Mouse (Mus musculus) adrenal gland, postnatal 10 days (tissue): ENCODE measurements around the gene Atp2a2. TPM values are rescaled to one million over a fixed set of nuclear protein-coding genes. Genes with fewer than 3 reads are reported as not detected.
"Not testable (repeated sequence)": the region's sequence is repeated elsewhere in the genome, so short reads cannot be mapped to it uniquely, and the experiment has no call there.

Experiments
- DNase-seq: peaks from one replicate; pipeline ENCODE4 v3.0.0; 2021; ENCODE audit warnings: mixed read lengths
- total RNA-seq, 2 experiments: library from RNA; stranded (reverse); gene quantifications; 2 replicates each; pipeline ENCODE4 v1.2.3; 2021

The Atp2a2 gene
- total RNA-seq, 2 experiments from 2014 or later, result 202 to 226 TPM

DNA sequence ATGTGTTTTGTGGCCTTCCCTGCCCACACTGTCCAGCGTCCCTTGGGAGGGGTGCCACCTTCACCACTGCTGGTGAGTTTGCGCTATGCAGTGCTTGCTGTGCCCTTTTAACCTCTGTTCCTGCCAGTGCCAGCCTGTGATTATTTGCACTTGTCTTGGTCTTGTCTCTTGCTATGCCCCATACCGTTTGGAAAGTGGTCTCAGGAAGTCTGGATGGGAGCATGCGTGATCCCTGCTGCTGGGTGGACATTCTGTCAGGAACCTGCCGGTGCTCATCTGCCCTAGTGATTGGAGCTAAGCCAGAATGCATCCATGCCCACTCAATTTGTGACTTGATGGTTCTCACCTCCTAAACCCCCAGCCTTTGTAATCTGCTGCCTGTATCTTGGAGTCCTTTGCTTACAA, 51.1 kb downstream of the Atp2a2 start:
- no peak for DNase-seq

DNA sequence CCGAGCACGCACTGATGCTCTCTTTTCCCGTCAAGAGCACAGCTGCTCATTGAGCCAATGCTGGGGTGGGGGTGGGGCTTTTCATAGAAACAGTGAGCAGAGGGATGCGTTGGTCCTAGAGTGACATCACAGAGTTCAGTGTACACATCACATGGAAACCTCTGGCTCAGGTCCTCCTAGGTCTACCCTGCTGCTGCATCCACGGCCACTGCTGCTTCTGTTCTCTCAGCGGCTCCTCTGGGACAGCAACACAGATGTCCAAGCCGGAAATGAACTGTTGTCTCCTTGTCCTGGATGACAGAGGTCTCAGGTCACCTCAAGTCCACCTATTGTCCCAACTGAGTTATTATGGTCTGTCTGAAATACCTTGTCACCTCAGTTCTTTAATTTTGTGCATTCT, 52.1 kb downstream of the Atp2a2 start:
- no peak for DNase-seq

DNA sequence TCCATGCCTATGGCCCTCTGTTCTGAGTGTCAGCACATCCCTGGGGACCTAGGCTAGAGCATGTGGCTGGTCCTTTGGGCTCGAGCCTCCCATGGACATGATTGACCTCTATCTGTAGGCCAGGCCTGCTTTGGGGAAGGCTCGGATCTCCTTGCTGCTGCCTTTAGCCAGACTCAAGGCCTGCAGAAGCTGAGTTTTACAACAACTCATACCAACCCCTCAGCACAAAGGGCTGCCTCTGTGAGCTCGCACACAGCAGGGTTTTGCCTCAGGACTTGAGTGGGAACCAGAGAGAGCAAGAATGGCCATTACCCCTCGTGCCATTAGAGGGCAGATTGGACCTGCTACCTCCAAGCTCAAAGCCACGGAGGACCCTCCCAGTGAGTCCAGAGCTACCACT, 53.2 kb downstream of the Atp2a2 start:
- DNase-seq, result no peak

DNA sequence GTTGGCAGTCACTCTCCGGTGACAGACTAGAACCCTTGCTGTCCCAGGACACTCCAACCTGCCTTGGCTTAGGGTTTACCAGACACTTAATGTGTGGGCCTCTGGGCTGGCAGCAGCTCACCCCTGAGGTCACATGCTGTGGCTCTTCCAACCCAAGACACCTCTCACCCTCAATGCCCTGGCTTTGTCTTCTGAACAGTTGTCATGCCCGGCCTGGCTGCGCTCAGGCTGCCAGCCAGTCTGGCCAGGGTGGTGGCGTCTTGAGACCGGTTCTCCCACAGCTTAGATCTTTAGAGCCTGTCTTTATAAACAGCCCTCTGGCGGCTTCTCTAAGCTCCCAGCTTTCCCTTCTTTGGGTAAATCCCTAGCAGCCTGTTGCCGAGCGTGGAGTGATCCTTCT, 54.2 kb downstream of the Atp2a2 start:
- no peak for DNase-seq

DNA sequence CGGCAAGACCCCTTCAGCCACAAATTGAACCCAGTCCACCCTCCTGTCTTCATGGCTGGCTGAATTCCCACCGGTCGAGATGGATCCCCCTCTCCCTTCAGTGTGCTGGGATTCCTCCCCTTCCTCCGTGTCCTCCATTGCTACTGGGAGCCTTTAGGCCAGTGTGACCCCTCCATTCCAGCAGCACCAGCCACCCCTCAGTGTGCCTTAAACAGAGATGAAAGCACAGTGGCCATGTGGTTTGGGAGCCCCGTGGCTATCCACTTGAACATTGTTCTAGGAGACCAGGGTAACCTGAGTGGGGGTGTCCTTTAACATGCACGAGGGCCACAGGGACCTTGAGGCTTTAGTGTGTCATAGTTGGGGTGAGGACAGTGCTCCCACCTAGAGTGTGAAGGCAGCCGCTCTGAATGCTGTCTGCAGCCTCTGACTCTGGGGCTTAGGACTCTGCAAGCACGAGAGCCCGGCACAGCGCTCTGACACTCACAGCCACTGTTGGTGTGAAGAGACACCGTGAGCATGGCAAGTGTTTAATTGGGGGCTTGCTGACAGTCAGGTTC, 56.9 kb downstream of the Atp2a2 start:
- no peak for DNase-seq

DNA sequence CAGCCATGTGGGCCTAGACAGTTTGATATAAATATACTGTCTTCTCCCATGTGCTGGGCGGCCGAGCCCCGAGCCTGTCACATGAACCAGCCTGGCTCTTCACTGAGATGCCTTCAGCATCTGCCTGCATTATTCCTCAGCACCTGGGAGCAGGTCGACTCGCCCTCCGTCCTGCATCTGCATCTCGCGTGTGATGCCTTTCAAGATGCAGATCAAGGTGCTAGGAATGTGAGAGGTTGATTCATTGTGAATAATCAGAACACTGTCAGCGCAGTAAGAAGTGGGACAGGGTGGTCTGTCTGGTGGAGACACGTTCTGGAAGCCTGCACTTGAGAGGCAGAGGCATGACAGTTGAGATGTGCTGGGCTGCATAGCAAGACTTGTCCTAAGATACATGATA, 57.5 kb downstream of the Atp2a2 start:
- DNase-seq, result no peak

DNA sequence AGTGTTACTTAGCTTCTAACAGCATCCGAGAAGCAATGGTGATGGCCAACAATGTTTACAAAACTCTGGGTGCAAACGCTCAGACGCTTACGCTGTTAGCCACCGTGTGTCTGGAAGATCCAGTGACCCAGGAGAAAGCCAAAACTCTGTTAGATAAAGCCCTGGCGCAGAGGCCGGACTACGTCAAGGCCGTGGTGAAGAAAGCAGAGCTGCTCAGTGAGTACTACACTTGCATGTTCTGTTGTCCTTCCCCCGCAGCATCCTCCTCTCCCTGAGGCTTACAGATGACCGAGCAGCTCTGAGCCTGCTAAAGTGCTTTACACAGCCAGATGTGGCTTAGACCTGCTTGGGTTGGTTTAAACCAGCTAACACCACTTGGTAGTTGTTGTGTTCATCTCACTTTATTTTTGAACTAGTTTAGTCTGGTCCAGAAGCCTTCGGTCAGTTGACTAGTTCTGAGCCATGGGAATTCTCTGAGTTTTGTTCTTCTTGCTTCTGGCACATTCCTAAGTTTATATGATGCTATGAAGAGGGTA, 61.9 kb downstream of the Atp2a2 start:
- no peak for DNase-seq

DNA sequence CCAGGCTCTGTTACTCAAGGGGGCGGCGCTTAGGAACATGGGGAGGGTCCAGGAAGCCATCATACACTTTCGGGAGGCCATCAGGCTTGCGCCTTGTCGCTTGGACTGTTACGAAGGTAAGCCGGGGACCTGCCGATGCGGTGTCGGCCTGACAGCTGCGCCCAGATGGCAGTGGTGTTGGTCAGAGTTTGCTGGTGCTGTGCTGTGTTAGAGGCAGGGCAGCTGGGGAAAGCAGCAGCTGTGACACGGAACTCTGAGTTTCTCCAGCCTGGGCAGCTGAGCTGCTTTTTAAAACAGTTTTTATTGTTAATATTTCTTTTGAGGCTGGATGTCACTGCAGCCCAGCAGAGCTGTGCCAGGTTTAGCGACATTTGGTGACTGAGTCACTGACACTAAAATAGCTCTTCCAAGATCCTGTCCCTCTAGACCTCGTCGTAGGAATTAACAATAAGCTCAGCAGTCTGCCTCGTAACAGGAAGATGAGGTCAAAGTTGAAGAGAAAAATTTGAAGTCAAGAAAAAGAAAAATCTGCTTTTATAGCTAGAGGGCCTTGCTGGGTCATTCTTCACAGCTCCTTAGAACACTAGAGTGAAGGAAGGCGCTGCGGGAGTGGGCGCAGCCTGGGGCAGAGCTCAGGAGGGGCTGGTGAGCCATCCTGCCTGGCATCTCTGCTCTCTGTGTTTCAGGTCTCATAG, 62.5 kb downstream of the Atp2a2 start:
- DNase-seq, result no peak

DNA sequence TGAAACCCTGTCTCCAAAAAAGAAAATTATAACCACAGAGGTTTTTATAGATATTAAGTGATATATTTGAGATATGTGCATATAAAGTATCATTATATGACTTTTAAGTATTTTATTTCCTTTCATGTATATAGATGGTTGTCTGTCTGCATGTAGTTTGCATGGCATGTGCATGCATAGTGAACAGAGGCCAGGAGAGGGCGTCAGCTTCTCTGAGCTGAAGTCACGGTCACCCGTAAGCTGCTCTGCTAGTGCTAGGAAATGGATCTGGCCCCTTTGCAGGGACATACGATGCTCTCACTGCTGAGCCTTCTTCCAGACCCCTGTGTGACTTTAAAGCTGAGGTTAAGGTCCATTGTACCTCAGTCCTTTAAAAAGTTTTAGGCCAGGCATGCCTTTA, 67.5 kb downstream of the Atp2a2 start:
- DNase-seq, result no peak

DNA sequence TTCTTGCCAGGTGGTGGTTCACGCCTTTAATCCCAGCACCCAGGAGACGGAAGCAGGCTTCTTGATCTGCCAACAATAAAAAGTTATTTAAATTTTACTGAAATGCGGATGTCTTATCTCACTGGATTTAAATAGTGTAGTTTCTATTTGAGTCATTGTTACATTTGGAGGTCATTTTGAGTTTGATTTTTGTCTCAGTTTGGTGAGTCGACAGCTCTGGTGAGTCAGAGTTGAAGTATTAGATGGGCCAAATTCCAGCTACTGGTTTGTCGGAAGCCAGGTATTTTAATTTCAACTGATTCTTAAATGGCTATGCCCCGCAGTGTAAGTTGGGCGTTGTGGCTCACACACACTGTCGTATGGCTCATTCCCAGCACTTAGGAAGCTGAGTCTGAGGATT, 70.8 kb downstream of the Atp2a2 start:
- no peak for DNase-seq

DNA sequence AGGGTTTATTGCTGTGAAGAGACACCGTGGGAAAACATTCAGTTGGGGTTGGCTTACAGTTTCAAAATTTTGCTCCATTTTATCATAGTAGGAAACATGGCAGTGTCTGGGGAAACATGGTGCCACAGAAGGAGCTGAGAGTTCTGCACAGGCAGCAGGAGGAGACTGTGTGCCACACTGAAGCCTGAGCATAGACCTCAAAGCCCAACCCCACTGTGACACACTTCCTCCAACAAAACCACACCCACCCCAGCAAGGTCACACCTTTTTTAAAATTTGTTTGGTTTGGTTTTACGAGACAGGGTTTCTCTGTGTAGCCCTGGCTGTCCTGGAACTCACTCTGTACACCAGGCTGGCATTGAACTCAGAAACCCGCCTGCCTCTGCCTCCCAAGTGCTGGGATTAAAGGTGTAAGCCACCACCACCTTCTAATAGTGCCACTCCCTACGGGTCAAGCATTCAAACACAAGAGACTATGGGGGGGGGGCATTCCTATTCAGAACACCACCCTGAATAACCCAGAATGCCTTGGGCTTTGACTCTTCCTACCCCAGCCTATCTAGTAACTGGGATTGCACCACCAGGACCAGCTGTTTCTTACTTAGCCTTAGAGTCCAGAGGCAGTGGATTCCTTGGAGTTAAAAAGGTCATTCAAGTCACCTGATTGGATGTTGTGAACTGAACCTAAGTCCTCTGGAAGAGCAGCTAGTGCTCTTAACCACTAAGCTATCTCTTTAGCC, 71.8 kb downstream of the Atp2a2 start:
- DNase-seq, result no peak

DNA sequence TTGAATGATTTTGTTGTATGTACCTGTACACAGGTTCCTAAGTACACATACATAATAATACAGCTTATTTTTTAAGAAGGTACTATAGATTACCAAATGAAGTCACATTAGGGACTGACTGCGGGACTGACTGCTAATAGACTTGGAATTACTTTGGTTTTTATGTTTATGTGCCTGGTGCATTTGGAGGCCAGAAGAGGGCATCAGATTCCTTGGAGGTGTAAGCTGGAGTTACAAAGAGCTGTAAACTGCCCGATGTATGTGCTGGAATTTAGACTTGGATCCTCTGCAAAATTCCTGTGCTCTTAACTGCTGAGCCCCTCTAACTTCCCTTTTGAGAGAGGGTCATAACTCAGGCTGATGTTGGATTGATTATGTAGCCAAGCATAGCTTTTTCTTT, 76.5 kb downstream of the Atp2a2 start:
- DNase-seq, result no peak

DNA sequence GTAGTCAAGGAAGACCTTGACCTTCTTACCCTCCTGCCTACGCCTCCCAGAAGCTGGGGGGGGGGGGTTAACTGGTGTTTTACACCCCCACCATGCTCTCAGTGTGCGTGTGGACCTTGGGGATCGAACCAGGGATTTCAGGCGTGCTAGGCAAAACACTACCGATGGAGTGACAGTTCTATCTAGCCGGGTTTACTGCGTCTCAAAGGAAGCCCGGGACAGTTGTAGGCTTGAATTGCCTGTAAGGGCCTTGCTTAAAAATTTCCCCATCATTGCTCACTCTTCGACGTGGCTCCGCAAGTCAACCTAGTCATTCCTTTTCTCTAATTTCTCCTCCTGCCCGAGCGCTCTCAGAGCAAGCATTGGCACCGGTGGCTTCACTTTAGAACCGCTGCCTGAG, 78.9 kb downstream of the Atp2a2 start:
- no peak for DNase-seq

DNA sequence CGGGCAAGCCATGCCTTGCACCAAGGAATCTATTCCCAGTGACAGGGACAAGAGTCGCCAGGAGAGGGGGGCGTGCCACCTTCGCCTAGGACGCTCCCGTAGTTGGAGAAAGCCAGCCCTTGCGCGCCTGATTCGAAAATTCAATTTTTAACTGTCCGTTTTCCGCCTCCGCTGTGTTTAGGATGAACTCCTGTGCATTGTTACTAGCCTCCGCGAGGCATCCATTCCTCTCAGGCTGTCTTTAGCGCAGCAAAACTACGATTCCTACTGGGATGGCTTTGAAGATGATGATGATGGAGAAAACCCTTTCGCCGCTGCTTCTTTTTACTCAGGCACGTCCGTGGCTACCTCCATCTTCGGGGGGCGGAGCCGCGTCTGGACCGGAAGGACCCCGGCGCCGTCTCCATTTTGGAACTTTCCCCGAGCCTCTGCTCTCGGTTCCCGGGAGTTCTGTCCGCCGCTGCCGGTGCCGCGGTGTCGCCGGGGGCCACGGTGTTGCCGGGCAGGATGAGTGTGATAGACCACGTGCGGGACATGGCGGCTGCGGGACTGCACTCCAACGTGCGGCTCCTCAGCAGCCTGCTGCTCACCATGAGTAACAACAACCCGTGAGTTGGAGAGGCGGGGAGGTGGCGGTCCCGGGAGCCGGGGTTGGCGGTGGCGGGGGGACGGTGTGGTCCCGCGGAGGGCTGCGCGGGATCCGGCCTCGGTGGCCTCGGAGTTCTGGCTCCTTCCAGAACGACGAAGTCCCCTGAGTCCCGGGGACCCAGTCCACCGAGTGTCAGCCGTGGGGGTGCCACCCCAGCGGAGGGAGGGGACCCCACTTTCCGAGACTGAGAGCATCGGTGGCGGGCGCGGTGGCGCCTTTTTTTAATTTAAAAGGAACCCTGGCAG, 79.7 kb downstream of the Atp2a2 start:
- peak; percentile 93 for DNase-seq

DNA sequence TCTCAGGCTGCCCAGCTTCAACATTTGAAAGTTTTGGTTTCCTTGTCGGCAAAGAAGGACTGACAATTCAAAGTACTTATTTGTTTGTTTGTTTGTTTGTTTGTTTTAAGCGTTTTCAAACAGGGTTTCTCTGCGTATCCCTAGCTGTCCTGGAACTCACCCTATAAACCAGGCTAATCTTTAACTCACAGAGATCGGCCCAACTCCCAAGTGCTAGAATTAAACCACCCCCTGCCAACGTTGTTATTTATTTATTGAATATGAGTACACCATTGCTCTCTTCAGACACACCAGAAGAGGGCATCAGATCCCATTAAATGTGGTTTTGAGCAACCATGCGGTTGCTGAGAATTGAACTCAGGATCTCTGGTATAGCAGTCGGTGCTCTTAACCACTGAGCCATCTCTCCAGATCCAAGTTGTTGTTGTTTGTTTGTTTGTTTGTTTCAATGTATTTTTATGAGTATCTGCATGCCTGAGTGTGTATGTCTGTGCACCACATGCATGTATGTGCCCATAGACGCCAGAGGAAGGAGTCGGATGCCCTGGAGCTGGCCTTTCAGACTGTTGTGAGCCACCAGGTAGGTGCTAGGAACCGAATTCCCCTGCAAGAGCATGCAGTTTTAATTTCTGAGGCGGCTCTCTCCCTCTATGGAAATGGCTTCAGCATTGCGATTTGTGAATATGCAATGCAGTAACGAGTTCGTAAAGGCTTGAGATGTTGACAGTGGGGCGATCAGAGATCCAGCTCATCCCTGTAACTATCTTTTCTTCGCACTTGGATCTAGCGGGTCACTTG, 80.6 kb downstream of the Atp2a2 start, which contains the start of gene Anapc7:
TSS of gene Anapc7 (plus strand) at position 423 of the 798 bp plus-strand sequence.
- no peak for DNase-seq

DNA sequence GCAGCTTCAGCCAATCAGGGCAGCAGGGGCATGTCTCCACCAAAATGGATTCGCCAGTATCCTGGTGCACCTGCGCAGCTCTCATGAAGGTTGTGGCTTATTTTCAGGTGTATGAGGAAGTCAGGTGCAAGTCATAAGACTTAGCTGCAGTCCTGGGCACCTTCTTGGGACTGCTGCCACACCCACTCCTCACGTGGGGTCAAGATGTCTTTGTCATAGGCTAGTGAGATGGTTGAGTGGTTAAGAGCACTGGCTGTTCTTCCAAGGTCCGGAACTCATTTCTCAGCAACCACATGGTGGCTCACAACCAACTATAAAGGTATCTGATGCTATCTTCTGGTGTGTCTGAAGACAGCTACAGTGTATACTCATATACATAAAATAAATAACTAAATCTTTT, 81.3 kb downstream of the Atp2a2 start:
- DNase-seq, result not testable (repeated sequence)

DNA sequence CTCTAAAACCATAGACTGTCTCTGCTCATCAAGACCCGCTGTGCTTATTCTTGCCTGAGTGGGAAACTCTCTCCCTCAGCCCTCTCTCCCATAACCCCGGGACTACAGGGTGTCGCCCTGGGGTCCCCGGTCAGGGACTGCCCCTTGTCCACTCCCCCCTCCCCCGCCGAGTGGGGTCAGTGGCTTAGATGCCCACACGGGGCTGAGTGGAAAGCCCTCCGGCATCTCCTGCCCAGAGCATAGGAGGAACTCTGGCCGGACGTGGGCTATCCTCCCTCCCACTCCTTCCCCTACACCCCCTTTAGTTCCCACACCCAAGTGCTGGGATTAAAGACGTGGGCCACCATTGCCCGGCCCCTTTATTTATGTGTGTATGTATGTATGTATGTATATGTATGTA, 86.6 kb downstream of the Atp2a2 start:
- DNase-seq, result no peak

DNA sequence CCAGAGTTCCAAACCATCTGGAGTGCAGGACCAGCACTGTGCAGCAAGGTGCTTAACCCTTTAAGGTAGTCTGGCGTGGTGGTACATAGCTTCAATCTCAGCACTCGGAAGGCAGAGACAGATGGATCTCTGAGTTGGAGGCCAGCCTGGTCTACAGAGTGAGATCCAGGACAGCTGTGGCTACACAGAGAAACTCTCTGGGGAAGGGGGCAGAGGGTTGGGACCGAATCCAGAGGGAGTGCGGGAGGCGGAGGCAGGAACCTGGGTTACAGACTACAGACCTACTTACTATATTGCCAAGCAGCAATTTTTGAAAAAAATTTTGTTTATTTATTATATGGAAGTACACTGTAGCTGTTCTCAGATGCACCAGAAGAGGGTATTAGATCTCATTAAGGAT, 87.7 kb downstream of the Atp2a2 start:
- no peak for DNase-seq

DNA sequence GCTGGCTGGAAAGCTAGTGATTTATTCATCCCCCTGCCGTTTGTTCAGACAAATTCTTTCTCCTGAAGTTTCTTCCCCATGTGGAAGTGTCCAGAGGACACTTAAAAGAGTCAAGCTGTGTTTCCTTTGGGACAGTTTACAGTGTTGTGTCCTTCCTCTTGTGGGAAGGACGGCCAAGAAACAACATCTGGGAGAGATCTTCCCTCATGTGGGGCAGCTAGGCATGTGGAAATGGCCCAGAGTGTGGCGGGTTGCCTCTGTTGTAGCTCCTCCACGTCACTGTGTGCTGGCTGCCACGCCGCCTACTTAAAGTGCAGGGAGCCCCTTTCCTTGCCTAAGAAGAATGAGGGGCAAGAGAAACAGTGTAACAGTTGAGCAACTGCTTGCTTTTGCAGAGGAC, 89.2 kb downstream of the Atp2a2 start:
- no peak for DNase-seq

DNA sequence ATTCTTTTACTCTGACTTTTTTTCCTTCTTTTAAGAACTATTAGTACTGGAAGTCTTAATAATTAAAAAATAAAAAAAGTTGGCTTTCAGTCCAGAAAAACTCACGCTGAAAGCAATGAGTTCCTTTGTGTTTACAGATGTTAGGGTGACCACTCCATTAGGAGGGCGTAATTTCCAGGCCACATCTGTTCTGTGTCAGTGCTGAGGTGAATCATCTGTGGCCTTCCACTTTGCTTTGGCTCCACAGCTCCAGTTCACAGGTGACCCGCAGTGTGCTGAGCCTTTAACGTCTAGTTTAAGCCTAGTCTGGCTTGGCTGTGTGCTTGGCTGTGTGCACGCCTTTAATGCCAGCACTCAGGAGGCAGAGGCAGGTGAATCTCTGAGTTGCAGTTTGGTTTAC, 90.1 kb downstream of the Atp2a2 start:
- DNase-seq, result no peak
